Mouse (Mus musculus) liver, embryonic 13.5 days (tissue): ENCODE results near the gene Cpt1a. TPM values are rescaled to one million over a fixed set of nuclear protein-coding genes. Genes with fewer than 3 reads are reported as not detected.
A peak's percentile ranks its signal among the peaks of the same experiment; 100 is the strongest.

Experiments used
- ATAC-seq: fragments of 200-750 bp; cut with Nextera tagmentation; 2 replicates; pipeline ENCODE4 v1.8.0; 2017; ENCODE audit warnings: low read depth, mild to moderate bottlenecking, moderate number of reproducible peaks, moderate library complexity
- DNase-seq: peaks from one replicate; pipeline ENCODE4 v3.0.0; 2022
- H3K27ac ChIP-seq: fragments of 300-500 bp; sonication (generic); 2 replicates; pipeline ENCODE4 v1.5.1; 2015; ENCODE audit warnings: moderate library complexity, mild to moderate bottlenecking, inconsistent platforms
- H3K27me3 ChIP-seq: fragments of 300-500 bp; sonication (generic); 2 replicates; pipeline ENCODE4 v1.6.1; 2015; ENCODE audit warnings: mild to moderate bottlenecking, inconsistent platforms
- H3K36me3 ChIP-seq: fragments of 300-500 bp; sonication (generic); 2 replicates; pipeline ENCODE4 v1.6.1; 2015; ENCODE audit warnings: mild to moderate bottlenecking, inconsistent platforms
- H3K4me1 ChIP-seq: fragments of 300-500 bp; sonication (generic); replicated peaks from 2 replicates; pipeline ENCODE4 v1.6.1; 2015; ENCODE audit warnings: inconsistent platforms
- H3K4me2 ChIP-seq: fragments of 300-500 bp; sonication (generic); 2 replicates; pipeline ENCODE4 v1.6.1; 2015; ENCODE audit warnings: inconsistent platforms, mild to moderate bottlenecking, moderate library complexity
- H3K4me3 ChIP-seq: fragments of 300-500 bp; sonication (generic); replicated peaks from 2 replicates; pipeline ENCODE4 v1.5.1; 2015; ENCODE audit warnings: mild to moderate bottlenecking, inconsistent platforms
- H3K9ac ChIP-seq: fragments of 300-500 bp; sonication (generic); 2 replicates; pipeline ENCODE4 v1.6.1; 2015; ENCODE audit warnings: mild to moderate bottlenecking, inconsistent platforms
- H3K9me3 ChIP-seq: fragments of 300-500 bp; sonication (generic); replicated peaks from 2 replicates; pipeline ENCODE4 v1.6.1; 2016; ENCODE audit warnings: inconsistent platforms
- WGBS: fragments of 180-500 bp; shearing (Covaris S2); methylation state at CpG from one replicate; pipeline ENCODE4 v1.1.7; 2015; ENCODE audit not compliant: insufficient replicate concordance; 5-methylcytosine and 5-hydroxymethylcytosine counted together
- polyA plus RNA-seq: library from polyadenylated mRNA; unstranded; fragments of >200 nt; fragmentation: Nextera tagmentation; extraction: Ambion mirVana; gene quantifications from 2 replicates; pipeline ENCODE4 v1.2.1, GENCODE M21; 2015

Cpt1a gene
- polyA plus RNA-seq, 1 experiment from 2014 or later = 6.6 TPM

GRCm38 (mm10) chr19:3374028-3374427 is 51.9 kb downstream of the Cpt1a start:
- H3K4me3 ChIP-seq = no peak overlapping the region
- 43% methylated on average over 2 of the region's 2 CpGs for WGBS
- H3K9ac ChIP-seq = no peak overlapping the region
- no peaks in the 10 kb centered on the region for H3K27me3 ChIP-seq
- no peak overlapping the region for H3K27ac ChIP-seq
- DNase-seq (no peak), ATAC-seq (no peak)
- peaks cover 21% of the 10 kb centered on the region for H3K36me3 ChIP-seq
- no peak overlapping the region for H3K4me2 ChIP-seq
- H3K4me1 ChIP-seq = 0 out of 2 replicates have a peak, but pooled peaks cover 2% of the 10 kb centered on the region
- no peaks in the 10 kb centered on the region for H3K9me3 ChIP-seq

GRCm38 (mm10) chr19:3375945-3376495 is 53.9 kb downstream of the Cpt1a start:
- H3K27ac ChIP-seq = no peak overlapping the region
- H3K4me1 ChIP-seq = 0 out of 2 replicates have a peak, but pooled peaks cover 2% of the 10 kb centered on the region
- no peak overlapping the region for H3K4me3 ChIP-seq
- DNase-seq (no peak), ATAC-seq (no peak)
- H3K4me2 ChIP-seq = no peak overlapping the region
- H3K9me3 ChIP-seq = no peaks in the 10 kb centered on the region
- H3K9ac ChIP-seq = no peak overlapping the region
- H3K36me3 ChIP-seq = peaks cover 26% of the 10 kb centered on the region
- no peaks in the 10 kb centered on the region for H3K27me3 ChIP-seq
- WGBS = 70% methylated on average over 7 of the region's 7 CpGs

GRCm38 (mm10) chr19:3376966-3377715 is 55.0 kb downstream of the Cpt1a start:
- H3K9me3 ChIP-seq = no peaks in the 10 kb centered on the region
- H3K4me2 ChIP-seq = no peak overlapping the region
- ATAC-seq (peak; percentile 50), DNase-seq (no peak)
- WGBS = 26% methylated on average over 4 of the region's 4 CpGs
- H3K9ac ChIP-seq = no peak overlapping the region
- H3K4me1 ChIP-seq = 0 out of 2 replicates have a peak, but pooled peaks cover 2% of the 10 kb centered on the region
- no peak overlapping the region for H3K4me3 ChIP-seq
- peaks cover 18% of the 10 kb centered on the region for H3K36me3 ChIP-seq
- H3K27ac ChIP-seq = peak overlapping the region; percentile 17; the same call in 1 of the 2 replicates
- H3K27me3 ChIP-seq = no peaks in the 10 kb centered on the region

GRCm38 (mm10) chr19:3378614-3379013 is 56.5 kb downstream of the Cpt1a start:
- ATAC-seq = 0 out of 2 replicates have a peak, but pooled peaks have one; percentile 25
- Histone ChIP-seq H3K27me3 (no peaks in the 10 kb centered on the region), H3K4me2 (no peak overlapping the region), H3K9ac (no peak overlapping the region), H3K4me3 (no peak overlapping the region), H3K36me3 (peaks cover 14% of the 10 kb centered on the region), H3K9me3 (no peaks in the 10 kb centered on the region), H3K27ac (no peak overlapping the region), H3K4me1 (0 out of 2 replicates have a peak, but pooled peaks cover 2% of the 10 kb centered on the region)
- no peak for DNase-seq
- WGBS = 83% methylated on average over 3 of the region's 3 CpGs

- 51% methylated on average over 6 of the region's 6 CpGs for WGBS
- ATAC-seq (no peak), DNase-seq (no peak)
- H3K4me1 ChIP-seq = peaks cover 34% of the 10 kb centered on the region
- H3K36me3 ChIP-seq = peaks cover 6% of the 10 kb centered on the region; the same call in 1 of the 2 replicates
- no peak overlapping the region for H3K27ac ChIP-seq
- H3K27me3 ChIP-seq = no peaks in the 10 kb centered on the region
- peak overlapping the region; percentile 83 for H3K4me2 ChIP-seq
- H3K4me3 ChIP-seq = no peak overlapping the region
- H3K9ac ChIP-seq = no peak overlapping the region
- H3K9me3 ChIP-seq = peaks cover 5% of the 10 kb centered on the region; the same call in 1 of the 2 replicates
Observed at GRCm38 (mm10) chr19:3388061-3388460, 65.9 kb downstream of the Cpt1a start.

- DNase-seq (peak; percentile 83), ATAC-seq (peak; percentile 76)
- H3K9ac ChIP-seq = peak within 1 kb of the TSS; percentile 71
- H3K4me1 ChIP-seq = peaks cover 34% of the 10 kb centered on the region
- H3K27ac ChIP-seq = peak within 1 kb of the TSS; percentile 69
- H3K27me3 ChIP-seq = no peaks in the 10 kb centered on the region
- H3K4me3 ChIP-seq = peak within 1 kb of the TSS; percentile 60
- H3K9me3 ChIP-seq = peaks cover 5% of the 10 kb centered on the region; the same call in 1 of the 2 replicates
- 2% methylated on average over 33 of the region's 33 CpGs for WGBS
- H3K4me2 ChIP-seq = peak within 1 kb of the TSS; percentile 83
- H3K36me3 ChIP-seq = peaks cover 6% of the 10 kb centered on the region; the same call in 1 of the 2 replicates
Observed at GRCm38 (mm10) chr19:3388629-3389057, 66.5 kb downstream of the Cpt1a start, which contains the start of gene Tesmin. Gene Tesmin, plus strand, starts transcription at chr19:3388857.

- Histone ChIP-seq H3K36me3 (peaks cover 3% of the 10 kb centered on the region; the same call in 1 of the 2 replicates), H3K4me3 (peak overlapping the region; percentile 60), H3K27ac (peak overlapping the region; percentile 69)
Observed at GRCm38 (mm10) chr19:3389089-3389488, 67.0 kb downstream of the Cpt1a start.

GRCm38 (mm10) chr19:3392384-3392783 is 70.2 kb downstream of the Cpt1a start:
- peak; percentile 58 for DNase-seq
- H3K4me2 ChIP-seq = no peak overlapping the region
- ATAC-seq = peak; percentile 75

More at GRCm38 (mm10) chr19:3389089-3389488, 67.0 kb downstream of the Cpt1a start:
- Histone ChIP-seq H3K4me2 (peak overlapping the region; percentile 83), H3K9ac (peak overlapping the region; percentile 71), H3K27me3 (0 out of 2 replicates have a peak, but pooled peaks cover 2% of the 10 kb centered on the region), H3K9me3 (peaks cover 5% of the 10 kb centered on the region; the same call in 1 of the 2 replicates), H3K4me1 (peaks cover 34% of the 10 kb centered on the region)
- peak; percentile 80 for DNase-seq
- WGBS = under 1% methylated on average over 43 of the region's 43 CpGs
- ATAC-seq = peak; percentile 87

GRCm38 (mm10) chr19:3394216-3394615 is 72.1 kb downstream of the Cpt1a start:
- H3K27ac ChIP-seq = no peak overlapping the region
- no peak overlapping the region for H3K4me3 ChIP-seq
- ATAC-seq (no peak), DNase-seq (no peak)
- 71% methylated on average over 3 of the region's 3 CpGs for WGBS
- H3K27me3 ChIP-seq = 0 out of 2 replicates have a peak, but pooled peaks cover 2% of the 10 kb centered on the region
- peaks cover 5% of the 10 kb centered on the region; the same call in 1 of the 2 replicates for H3K9me3 ChIP-seq
- no peak overlapping the region for H3K9ac ChIP-seq
- H3K4me2 ChIP-seq = no peak overlapping the region
- H3K36me3 ChIP-seq = no peaks in the 10 kb centered on the region
- peaks cover 22% of the 10 kb centered on the region for H3K4me1 ChIP-seq

More at GRCm38 (mm10) chr19:3392384-3392783, 70.2 kb downstream of the Cpt1a start:
- Histone ChIP-seq H3K4me3 (no peak overlapping the region), H3K4me1 (peaks cover 34% of the 10 kb centered on the region), H3K27me3 (0 out of 2 replicates have a peak, but pooled peaks cover 2% of the 10 kb centered on the region), H3K9ac (no peak overlapping the region), H3K27ac (peak overlapping the region; percentile 25), H3K9me3 (peaks cover 5% of the 10 kb centered on the region; the same call in 1 of the 2 replicates), H3K36me3 (no peaks in the 10 kb centered on the region)
- WGBS = 4% methylated on average over 1 of the region's 1 CpGs

GRCm38 (mm10) chr19:3400057-3400456 is 77.9 kb downstream of the Cpt1a start:
- 76% methylated on average over 4 of the region's 4 CpGs for WGBS
- H3K4me2 ChIP-seq = no peak overlapping the region

GRCm38 (mm10) chr19:3401504-3401903 is 79.4 kb downstream of the Cpt1a start:
- Histone ChIP-seq H3K9ac (no peak overlapping the region), H3K4me2 (no peak overlapping the region), H3K4me3 (no peak overlapping the region), H3K36me3 (no peaks in the 10 kb centered on the region), H3K4me1 (no peaks in the 10 kb centered on the region), H3K9me3 (no peaks in the 10 kb centered on the region), H3K27ac (no peak overlapping the region), H3K27me3 (no peaks in the 10 kb centered on the region)
- 70% methylated on average over 7 of the region's 7 CpGs for WGBS
- no peak for DNase-seq
- ATAC-seq = no peak

More at GRCm38 (mm10) chr19:3400057-3400456, 77.9 kb downstream of the Cpt1a start:
- no peaks in the 10 kb centered on the region for H3K9me3 ChIP-seq
- no peak overlapping the region for H3K4me3 ChIP-seq
- ATAC-seq = no peak
- DNase-seq = no peak
- no peak overlapping the region for H3K27ac ChIP-seq
- no peak overlapping the region for H3K9ac ChIP-seq
- no peaks in the 10 kb centered on the region for H3K4me1 ChIP-seq
- no peaks in the 10 kb centered on the region for H3K27me3 ChIP-seq
- no peaks in the 10 kb centered on the region for H3K36me3 ChIP-seq
